ENCODE assay signal across 15 mouse cellular contexts in genomic region chr9:119803845-119804500, GRCm38 (mm10). TPM values are rescaled to one million over a fixed set of nuclear protein-coding genes. Genes with fewer than 3 reads are reported as not detected.
DNase-seq lines count a peak whose midpoint lies in the region; ATAC-seq and TF ChIP-seq lines count a peak whose summit lies in the region.
"Had no signal": no experiment of that assay in that cellular context is flagged by ENCODE, and none has a peak within 500 bp of the region (broad histone marks: within the 10 kb centered on the region; RNA-seq: fewer than 3 reads in every experiment).

No protein-coding gene starts in this region.

- 66% methylated on average over 15 of the region's 15 CpGs for WGBS in neural tube, embryonic 12.5 days
- WGBS in embryonic facial prominence, embryonic 10.5 days = 67% methylated on average over 15 of the region's 15 CpGs
- WGBS in midbrain, embryonic 15.5 days = 29% methylated on average over 15 of the region's 15 CpGs

- no peaks in the 10 kb centered on the region for H3K9me3 ChIP-seq in neural tube, embryonic 12.5 days
- H3K9me3 ChIP-seq in embryonic facial prominence, embryonic 10.5 days = no peaks in the 10 kb centered on the region
- no peaks in the 10 kb centered on the region for H3K9me3 ChIP-seq in midbrain, embryonic 15.5 days
- H3K9me3 ChIP-seq: limb, embryonic 13.5 days had no signal

- no peak overlapping the region for H3K27ac ChIP-seq in neural tube, embryonic 12.5 days
- H3K27ac ChIP-seq in embryonic facial prominence, embryonic 10.5 days (replicated peaks) = peak overlapping the region; percentile 69
- peak overlapping the region; percentile 51 for H3K27ac ChIP-seq in midbrain, embryonic 15.5 days
- H3K27ac ChIP-seq in gastrocnemius, adult 2 months = no peak overlapping the region
- H3K27ac ChIP-seq: limb, embryonic 13.5 days had no signal

- TF ChIP-seq CTCF in gastrocnemius, adult 2 months (IDR thresholded peaks at IDR 0.05) = no peak

- H3K27me3 ChIP-seq in neural tube, embryonic 12.5 days (replicated peaks) = no peaks in the 10 kb centered on the region
- no peaks in the 10 kb centered on the region for H3K27me3 ChIP-seq in embryonic facial prominence, embryonic 10.5 days (replicated peaks; ENCODE audit: low read depth, poor library complexity, severe bottlenecking)
- no peaks in the 10 kb centered on the region for H3K27me3 ChIP-seq in midbrain, embryonic 15.5 days (replicated peaks)
- H3K27me3 ChIP-seq: limb, embryonic 13.5 days had no signal

- ATAC-seq in neural tube, embryonic 12.5 days (ENCODE audit: low FRiP score, low read depth) = peak; percentile 37; the same call in 1 of the 2 replicates
- peak; percentile 34 to 40; a peak in 1 of 4 replicates for ATAC-seq in hematopoietic stem cell, adult 5-6 weeks (replicated peaks in 1 of 2; ENCODE audit: insufficient read depth in 1 of 2, low FRiP score in 2 of 2, low TSS enrichment in 1 of 2, low read depth in 1 of 2, poor library complexity in 2 of 2, severe bottlenecking in 2 of 2)
- ATAC-seq in midbrain, embryonic 15.5 days (replicated peaks) = peak; percentile 71; the same call in 1 of the 2 replicates

- no peaks in the 10 kb centered on the region for H3K36me3 ChIP-seq in neural tube, embryonic 12.5 days
- no peaks in the 10 kb centered on the region for H3K36me3 ChIP-seq in embryonic facial prominence, embryonic 10.5 days (replicated peaks)
- H3K36me3 ChIP-seq in midbrain, embryonic 15.5 days (replicated peaks) = no peaks in the 10 kb centered on the region
- H3K36me3 ChIP-seq: limb, embryonic 13.5 days had no signal

- H3K4me2 ChIP-seq in neural tube, embryonic 12.5 days (replicated peaks) = no peak overlapping the region
- no peak overlapping the region; the same call in 1 of the 2 replicates for H3K4me2 ChIP-seq in midbrain, embryonic 15.5 days
- H3K4me2 ChIP-seq: limb, embryonic 13.5 days had no signal

- no peak for DNase-seq in neural tube, embryonic 10.5 days (ENCODE audit: extremely low spot score, low spot score)
- DNase-seq in embryonic facial prominence, embryonic 10.5 days (ENCODE audit: low spot score) = no peak
- no peak for DNase-seq in gastrocnemius, adult 2 months
- no peak for DNase-seq in ovary, postnatal 14 days (ENCODE audit: low spot score)
- no peak for DNase-seq in right cerebral cortex, postnatal 36 days (ENCODE audit: low spot score in 2 of 2)
- DNase-seq: cerebellum, adult 11 months; heart, adult 11 months; kidney, adult 11 months; kidney, postnatal 4 days; lung, adult 18-20 months; right cerebral cortex, adult 18-20 months had no signal

- H3K4me3 ChIP-seq in neural tube, embryonic 12.5 days = no peak overlapping the region
- H3K4me3 ChIP-seq in embryonic facial prominence, embryonic 10.5 days = no peak overlapping the region
- H3K4me3 ChIP-seq in midbrain, embryonic 15.5 days = no peak overlapping the region
- no peak overlapping the region for H3K4me3 ChIP-seq in gastrocnemius, adult 2 months
- H3K4me3 ChIP-seq: limb, embryonic 13.5 days had no signal

- H3K4me1 ChIP-seq in neural tube, embryonic 12.5 days = peaks cover 14% of the 10 kb centered on the region; the same call in 1 of the 2 replicates
- H3K4me1 ChIP-seq in embryonic facial prominence, embryonic 10.5 days = peaks cover 24% of the 10 kb centered on the region
- H3K4me1 ChIP-seq in midbrain, embryonic 15.5 days = peaks cover 22% of the 10 kb centered on the region

- intact Hi-C loops in gastrocnemius, adult 2 months (cut with DNase I) = no loop called here

- H3K9ac ChIP-seq in neural tube, embryonic 12.5 days = no peak overlapping the region
- H3K9ac ChIP-seq in midbrain, embryonic 15.5 days = 0 out of 2 replicates have a peak overlapping the region, but pooled peaks have one; percentile 4
- H3K9ac ChIP-seq: limb, embryonic 13.5 days had no signal

RNA-seq across cellular contexts. Expression of gene Scn11a, which starts 21.3 kb away (rescaled TPM):
- 0.09 and 0.14 TPM in 2 replicates for polyA plus RNA-seq in neural tube, embryonic 12.5 days (2016; fragmentation: Nextera tagmentation; extraction: Ambion mirVana)
- polyA plus RNA-seq in embryonic facial prominence, embryonic 10.5 days (2016; fragmentation: Nextera tagmentation; extraction: Ambion mirVana) = 0.13 and 0.14 TPM in 2 replicates
- total RNA-seq in hematopoietic stem cell, adult 5-6 weeks (2017) = 0.25 and 0.50 TPM in 2 replicates
- polyA plus RNA-seq in midbrain, embryonic 15.5 days (2015; fragmentation: Nextera tagmentation; extraction: Ambion mirVana) = 0.17 and 0.18 TPM in 2 replicates
- total RNA-seq in gastrocnemius, adult 2 months (2021) = not detected

Comparison
In these comparisons a context has a peak if more than half of its experiments do, and no peak if none do; other contexts are left out.
1. H3K27ac ChIP-seq: peak in embryonic facial prominence, embryonic 10.5 days (single experiment) and midbrain, embryonic 15.5 days (single experiment); none in neural tube, embryonic 12.5 days (single experiment) and gastrocnemius, adult 2 months (single experiment).
2. Peak in every context shown above with its lines, with median percentiles within 50 percentile points of each other: ATAC-seq.